Mouse (Mus musculus) layer of hippocampus, adult 2 months (tissue): ENCODE data around the gene Phactr4. TPM values are rescaled to one million over a fixed set of nuclear protein-coding genes. Genes with fewer than 3 reads are reported as not detected.

Source experiments
- DNase-seq, 2 experiments: peaks; one replicate each; pipeline ENCODE4 v3.0.0; 2022; ENCODE audit warnings: low spot score in 2 of 2
- H3K27ac ChIP-seq: fragments of 200-600 bp; 2 replicates; pipeline ENCODE4 v1.8.1; 2022
- H3K4me3 ChIP-seq: fragments of 200-600 bp; 2 replicates; pipeline ENCODE4 v1.8.1; 2022; ENCODE audit warnings: mild to moderate bottlenecking
- CTCF ChIP-seq: fragments of 200-600 bp; conservative IDR thresholded peaks from 2 replicates; pipeline ENCODE4 v1.8.1; 2022; ENCODE audit warnings: antibody characterized with exemption, mild to moderate bottlenecking, moderate library complexity
- total RNA-seq, 2 experiments: library from RNA; stranded (reverse); gene quantifications; 2 replicates each; pipeline ENCODE4 v1.2.3; 2021

Gene Phactr4
- total RNA-seq, 2 experiments from 2014 or later = 10.6 to 11.4 TPM

- no peak overlapping the region; the same call in 1 of the 2 replicates for H3K27ac ChIP-seq
- DNase-seq = peak in 1 of 2 experiments; percentile 5
- H3K4me3 ChIP-seq = no peak overlapping the region
- no peak for TF ChIP-seq CTCF
These were observed 19.1 kb downstream of the Phactr4 start for GRCm38 (mm10) chr4:132403063-132403660.

DNA sequence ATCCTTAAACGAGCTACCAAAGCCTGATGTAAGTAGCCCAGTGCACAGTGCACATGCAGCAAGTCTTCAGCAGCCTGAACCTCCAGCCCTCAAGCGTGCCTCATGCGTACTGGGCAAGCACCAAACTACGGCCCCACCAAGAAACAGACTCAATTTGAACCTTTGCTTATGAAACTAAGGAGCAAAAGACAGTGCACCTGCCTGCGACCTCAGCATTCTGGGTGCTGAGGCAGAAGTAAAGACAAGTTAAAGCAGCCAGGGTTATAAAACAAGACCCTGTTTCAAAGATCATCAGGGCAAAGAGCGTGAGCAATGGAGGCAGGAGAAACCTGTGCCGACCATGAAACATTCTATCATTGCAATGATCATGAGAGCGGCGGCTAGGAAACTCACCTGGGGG, 21.3 kb downstream of the Phactr4 start:
- H3K4me3 ChIP-seq = no peak overlapping the region
- no peak for TF ChIP-seq CTCF
- no peak overlapping the region for H3K27ac ChIP-seq
- no peak for DNase-seq

DNA sequence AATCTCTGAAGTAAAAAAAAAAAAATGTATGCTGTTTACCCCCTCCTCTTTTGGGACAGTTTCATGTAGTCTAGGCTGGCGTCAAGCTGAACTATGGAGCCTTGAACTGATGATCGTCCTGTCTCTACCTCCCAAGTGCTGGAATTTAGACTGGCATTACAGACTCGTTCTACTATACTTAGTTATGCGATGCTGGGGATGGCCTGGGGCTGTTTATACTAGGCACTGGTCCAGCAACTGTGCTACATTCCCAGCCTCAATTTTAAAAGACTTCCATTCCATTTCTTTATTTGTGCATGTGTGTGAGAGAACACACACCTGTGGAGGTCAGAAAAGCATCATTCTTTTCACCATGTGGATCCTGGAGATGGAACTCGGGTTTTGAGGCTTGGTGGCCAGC, 23.4 kb downstream of the Phactr4 start:
- no peak for TF ChIP-seq CTCF
- no peak overlapping the region for H3K27ac ChIP-seq
- DNase-seq = no peak
- no peak overlapping the region for H3K4me3 ChIP-seq

GRCm38 (mm10) chr4:132398045-132398774, 24.1 kb downstream of the Phactr4 start:
- DNase-seq = peak; percentile 3 to 18
- Histone ChIP-seq H3K4me3 (peak overlapping the region; percentile 50), H3K27ac (peak overlapping the region; percentile 36; the same call in 1 of the 2 replicates)
- TF ChIP-seq CTCF = no peak

GRCm38 (mm10) chr4:132397120-132397519, 25.2 kb downstream of the Phactr4 start:
- DNase-seq = no peak
- TF ChIP-seq CTCF = no peak
- no peak overlapping the region for H3K4me3 ChIP-seq
- no peak overlapping the region for H3K27ac ChIP-seq

DNA sequence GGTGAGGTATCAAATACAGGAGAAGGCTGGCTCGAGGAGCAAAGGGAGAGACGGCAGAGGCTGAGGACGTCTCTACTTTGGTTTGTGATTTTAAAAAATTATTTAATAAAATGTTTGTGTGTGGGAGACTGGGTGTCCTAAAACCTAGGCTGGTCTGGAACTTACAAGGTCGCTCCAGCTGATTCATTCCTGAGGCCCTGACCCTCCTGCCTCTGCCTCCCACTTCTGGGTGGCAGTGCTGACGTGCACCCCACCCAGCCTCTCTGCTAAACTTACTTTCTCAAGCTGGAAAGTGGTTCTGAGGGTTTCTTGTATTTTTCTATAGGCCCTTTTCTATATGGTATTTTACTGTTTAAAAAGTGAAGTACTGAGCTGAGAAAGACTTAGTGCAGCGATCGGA, 26.0 kb downstream of the Phactr4 start:
- H3K27ac ChIP-seq = no peak overlapping the region
- H3K4me3 ChIP-seq = no peak overlapping the region
- TF ChIP-seq CTCF = no peak
- DNase-seq = no peak

DNA sequence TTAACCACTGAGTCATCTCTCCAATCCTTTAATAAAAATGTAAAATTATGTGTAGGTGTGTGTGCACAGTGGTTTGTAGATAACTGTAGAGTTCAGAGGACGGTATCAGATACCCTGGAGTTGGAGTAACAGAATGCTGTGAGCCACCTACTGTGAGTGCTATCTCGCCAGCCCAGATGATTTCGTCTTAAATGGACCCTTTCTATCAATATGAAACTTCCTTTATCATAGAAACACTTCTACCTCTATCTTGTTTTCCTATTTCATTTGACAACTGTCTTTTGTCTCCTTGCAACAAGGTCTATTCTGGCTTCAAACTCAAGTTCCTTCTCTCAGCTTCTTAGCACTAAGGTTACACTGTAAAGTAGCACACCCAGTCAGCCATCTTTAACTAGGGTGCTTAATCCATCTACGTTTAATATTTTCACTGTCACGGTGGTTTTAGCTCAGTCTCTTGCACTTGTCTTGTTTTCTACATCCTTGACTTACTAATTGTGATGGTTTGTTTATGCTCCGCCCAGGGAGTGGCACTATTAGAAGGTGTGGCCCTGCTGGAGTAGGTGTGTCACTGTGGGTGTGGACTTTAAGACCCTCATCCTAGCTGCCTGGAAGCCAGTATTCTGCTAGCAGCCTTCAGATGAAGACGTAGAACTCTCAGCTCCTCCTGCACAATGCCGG, 31.1 kb downstream of the Phactr4 start:
- Histone ChIP-seq H3K27ac (no peak overlapping the region), H3K4me3 (no peak overlapping the region)
- no peak for DNase-seq
- TF ChIP-seq CTCF = no peak

- no peak overlapping the region for H3K27ac ChIP-seq
- no peak for TF ChIP-seq CTCF
- no peak for DNase-seq
- no peak overlapping the region for H3K4me3 ChIP-seq
These were observed 33.0 kb downstream of the Phactr4 start for GRCm38 (mm10) chr4:132389302-132389701.

DNA sequence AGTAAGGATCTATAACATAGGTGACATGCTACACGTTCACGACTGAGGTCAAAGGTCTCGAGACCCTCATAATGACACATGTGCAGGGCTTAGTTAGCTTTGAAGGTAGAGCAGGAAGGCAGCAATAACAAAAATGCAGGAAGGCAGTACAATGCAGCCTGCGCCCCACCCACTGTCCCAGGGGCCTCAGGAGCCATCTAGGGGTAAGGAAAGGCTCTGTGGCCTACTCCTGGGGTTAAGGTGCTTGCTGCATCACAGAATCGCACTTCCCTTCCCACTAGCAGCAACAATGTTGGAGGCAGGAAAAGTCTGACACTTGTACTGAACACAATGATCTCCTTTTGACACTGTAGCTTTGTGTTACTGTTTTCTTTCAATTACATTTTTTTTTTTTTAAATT, 34.7 kb downstream of the Phactr4 start:
- TF ChIP-seq CTCF = 0 out of 2 replicates have a peak, but pooled peaks have one; percentile 3
- no peak for DNase-seq
- H3K4me3 ChIP-seq = no peak overlapping the region
- peak overlapping the region; percentile 32; the same call in 1 of the 2 replicates for H3K27ac ChIP-seq

DNA sequence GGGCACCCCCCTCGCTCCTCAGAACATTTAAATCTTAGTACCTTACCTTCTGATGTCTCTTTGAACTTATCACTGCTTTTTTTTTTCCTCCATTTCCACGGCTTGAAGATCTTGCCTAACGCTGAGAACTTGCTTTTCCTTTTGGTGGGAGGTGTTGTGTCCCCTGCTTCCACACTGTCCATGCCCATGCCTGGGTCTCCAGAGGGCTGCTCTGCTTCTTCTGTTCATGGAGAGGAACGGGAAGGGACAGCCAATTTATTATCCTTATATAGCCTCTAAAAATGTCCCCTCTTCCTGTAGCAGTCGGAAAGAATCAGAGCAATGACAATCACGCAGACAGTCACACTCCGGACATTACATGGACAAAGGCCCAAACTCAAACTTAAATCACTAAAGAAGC, 35.4 kb downstream of the Phactr4 start:
- TF ChIP-seq CTCF = no peak
- H3K27ac ChIP-seq = peak overlapping the region; percentile 32; the same call in 1 of the 2 replicates
- no peak for DNase-seq
- no peak overlapping the region for H3K4me3 ChIP-seq

DNA sequence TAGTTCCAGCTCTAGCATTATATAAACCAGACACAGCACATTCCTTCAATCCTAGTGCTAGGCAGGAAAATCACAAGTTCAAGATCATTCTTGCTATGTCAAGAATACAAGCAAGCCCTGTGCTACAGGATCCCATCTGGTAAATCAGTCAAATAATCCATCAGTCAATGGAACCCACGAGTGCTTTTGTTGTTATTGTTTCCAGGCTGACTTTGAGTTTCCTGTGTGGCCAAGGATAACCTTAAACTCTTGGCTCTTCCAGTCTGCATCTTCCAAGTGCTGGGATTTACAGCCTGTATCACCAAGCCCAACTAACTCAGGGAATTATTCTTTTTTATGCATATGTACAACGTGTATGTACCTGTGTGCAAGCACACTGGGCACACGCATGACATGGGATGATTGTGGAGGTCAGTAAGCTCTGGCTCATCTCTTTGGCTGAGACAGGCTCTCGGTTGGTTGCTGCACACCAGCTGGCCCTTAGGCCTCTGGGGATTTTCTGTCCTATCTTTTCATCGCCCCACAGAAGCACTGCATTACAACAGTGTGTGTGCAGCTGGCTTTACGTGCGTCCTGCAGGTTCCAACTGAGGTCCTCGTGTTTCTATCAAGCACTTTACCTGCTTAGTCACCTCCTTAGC, 36.4 kb downstream of the Phactr4 start:
- H3K4me3 ChIP-seq = no peak overlapping the region
- H3K27ac ChIP-seq = no peak overlapping the region
- DNase-seq = no peak
- no peak for TF ChIP-seq CTCF

DNA sequence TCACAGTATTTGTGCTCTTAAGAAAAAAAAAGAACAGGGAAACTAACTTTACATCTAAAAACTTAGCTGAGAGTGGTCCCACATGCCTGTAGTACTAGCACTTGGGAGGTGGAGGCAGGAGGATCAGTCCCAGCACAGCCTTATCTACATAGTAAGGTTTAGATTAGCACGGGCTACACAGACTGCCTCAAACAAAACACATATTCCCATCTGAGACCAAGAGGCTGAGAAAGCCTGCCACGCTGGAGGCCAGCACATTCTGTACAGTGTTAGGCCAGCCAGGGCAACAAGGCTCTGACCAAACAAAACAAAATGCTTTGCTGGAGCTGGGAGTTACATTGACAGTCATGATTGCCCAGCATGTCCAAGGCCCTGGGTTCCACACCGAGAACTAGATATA, 38.8 kb downstream of the Phactr4 start:
- Histone ChIP-seq H3K27ac (no peak overlapping the region), H3K4me3 (no peak overlapping the region)
- no peak for DNase-seq
- TF ChIP-seq CTCF = no peak

GRCm38 (mm10) chr4:132382296-132382695, 40.0 kb downstream of the Phactr4 start:
- TF ChIP-seq CTCF = no peak
- Histone ChIP-seq H3K4me3 (no peak overlapping the region), H3K27ac (no peak overlapping the region)
- DNase-seq = no peak
